ENCODE assay signal across 23 mouse cellular contexts in genomic region chr14:16758773-16759434, GRCm38 (mm10).
DNase-seq lines count a peak whose midpoint lies in the region; ATAC-seq and TF ChIP-seq lines count a peak whose summit lies in the region.
"Had no signal": no experiment of that assay in that cellular context is flagged by ENCODE, and none has a peak within 500 bp of the region (broad histone marks: within the 10 kb centered on the region; RNA-seq: fewer than 3 reads in every experiment).

No protein-coding gene starts in this region.

- H3K4me1 ChIP-seq in heart, embryonic 10.5 days: no peaks in the 10 kb centered on the region
- H3K4me1 ChIP-seq in heart, embryonic 12.5 days (replicated peaks): no peaks in the 10 kb centered on the region
- no peaks in the 10 kb centered on the region for H3K4me1 ChIP-seq in midbrain, embryonic 14.5 days (ENCODE audit: control insufficient read depth, insufficient read depth, low read length)
- no peaks in the 10 kb centered on the region for H3K4me1 ChIP-seq in midbrain, embryonic 11.5 days (ENCODE audit: control insufficient read depth, insufficient read depth, low read length)
- no peaks in the 10 kb centered on the region for H3K4me1 ChIP-seq in intestine, postnatal 0 days (replicated peaks; ENCODE audit: control insufficient read depth, insufficient read depth, low read length)
- H3K4me1 ChIP-seq: embryonic facial prominence, embryonic 15.5 days; forebrain, embryonic 10.5 days had no signal

- no peak overlapping the region for H3K4me3 ChIP-seq in heart, embryonic 10.5 days
- H3K4me3 ChIP-seq in heart, embryonic 12.5 days: no peak overlapping the region
- no peak overlapping the region for H3K4me3 ChIP-seq in midbrain, embryonic 14.5 days (replicated peaks; ENCODE audit: low read depth, low read length)
- no peak overlapping the region for H3K4me3 ChIP-seq in midbrain, embryonic 11.5 days (ENCODE audit: low read depth, low read length)
- H3K4me3 ChIP-seq in intestine, postnatal 0 days (ENCODE audit: low read depth, low read length): no peak overlapping the region
- H3K4me3 ChIP-seq: embryonic facial prominence, embryonic 15.5 days; erythroblast, embryonic 14.5 days; forebrain, embryonic 10.5 days; gastrocnemius, adult 2 months had no signal

- H3K27me3 ChIP-seq in heart, embryonic 10.5 days (ENCODE audit: insufficient read depth, poor library complexity, severe bottlenecking): no peaks in the 10 kb centered on the region
- no peaks in the 10 kb centered on the region for H3K27me3 ChIP-seq in heart, embryonic 12.5 days (replicated peaks)
- no peaks in the 10 kb centered on the region for H3K27me3 ChIP-seq in midbrain, embryonic 14.5 days (ENCODE audit: control insufficient read depth, insufficient read depth, low read length)
- no peaks in the 10 kb centered on the region for H3K27me3 ChIP-seq in midbrain, embryonic 11.5 days (ENCODE audit: control insufficient read depth, insufficient read depth, low read length)
- no peaks in the 10 kb centered on the region for H3K27me3 ChIP-seq in intestine, postnatal 0 days (replicated peaks; ENCODE audit: control insufficient read depth, insufficient read depth, low read length)
- H3K27me3 ChIP-seq: CH12.LX; embryonic facial prominence, embryonic 15.5 days; Patski had no signal

- DNase-seq in adrenal gland, adult 8-10 months: peak; percentile 4
- no peak for DNase-seq in adrenal gland, postnatal 14 days
- peak; percentile 62 for DNase-seq in heart, embryonic 10.5 days (ENCODE audit: low spot score)
- DNase-seq in midbrain, embryonic 14.5 days: peak; percentile 58
- no peak for DNase-seq in midbrain, embryonic 11.5 days (ENCODE audit: low spot score, missing footprints)
- DNase-seq: cerebellum, adult 18-20 months; cerebellum, postnatal 14 days; embryo, embryonic 11 days; gastrocnemius, adult 2 months; gastrocnemius, postnatal 25 days; heart, postnatal 10 days; heart, postnatal 4 days; kidney, adult 11 months had no signal

- H3K36me3 ChIP-seq in heart, embryonic 10.5 days: no peaks in the 10 kb centered on the region
- no peaks in the 10 kb centered on the region for H3K36me3 ChIP-seq in heart, embryonic 12.5 days
- H3K36me3 ChIP-seq in midbrain, embryonic 14.5 days (ENCODE audit: control insufficient read depth, insufficient read depth, low read length): no peaks in the 10 kb centered on the region
- no peaks in the 10 kb centered on the region for H3K36me3 ChIP-seq in midbrain, embryonic 11.5 days (ENCODE audit: control insufficient read depth, insufficient read depth, low read length)
- H3K36me3 ChIP-seq in intestine, postnatal 0 days (ENCODE audit: control insufficient read depth, insufficient read depth): no peaks in the 10 kb centered on the region
- H3K36me3 ChIP-seq: embryonic facial prominence, embryonic 15.5 days; forebrain, embryonic 10.5 days had no signal

- no peak overlapping the region for H3K27ac ChIP-seq in heart, embryonic 10.5 days
- no peak overlapping the region for H3K27ac ChIP-seq in heart, embryonic 12.5 days (ENCODE audit: poor library complexity, severe bottlenecking)
- no peak overlapping the region for H3K27ac ChIP-seq in midbrain, embryonic 14.5 days (replicated peaks; ENCODE audit: low read depth, low read length)
- H3K27ac ChIP-seq in midbrain, embryonic 11.5 days (ENCODE audit: low read depth, low read length): no peak overlapping the region
- no peak overlapping the region for H3K27ac ChIP-seq in intestine, postnatal 0 days (ENCODE audit: low read depth, low read length)
- H3K27ac ChIP-seq: embryonic facial prominence, embryonic 15.5 days; forebrain, embryonic 10.5 days; gastrocnemius, adult 2 months; hindbrain, embryonic 14.5 days had no signal

- H3K9ac ChIP-seq in heart, embryonic 12.5 days: no peak overlapping the region
- H3K9ac ChIP-seq in midbrain, embryonic 14.5 days (replicated peaks; ENCODE audit: low read length): no peak overlapping the region
- no peak overlapping the region for H3K9ac ChIP-seq in midbrain, embryonic 11.5 days (ENCODE audit: low read length)
- H3K9ac ChIP-seq in intestine, postnatal 0 days (ENCODE audit: low read depth, low read length): no peak overlapping the region
- H3K9ac ChIP-seq: embryonic facial prominence, embryonic 15.5 days; hindbrain, embryonic 14.5 days had no signal

- 66% methylated on average over 6 of the region's 6 CpGs for WGBS in heart, embryonic 10.5 days
- 59% methylated on average over 6 of the region's 6 CpGs for WGBS in heart, embryonic 12.5 days
- WGBS in midbrain, embryonic 14.5 days: 57% methylated on average over 6 of the region's 6 CpGs
- WGBS in midbrain, embryonic 11.5 days: 79% methylated on average over 6 of the region's 6 CpGs
- 72% methylated on average over 6 of the region's 6 CpGs for WGBS in intestine, postnatal 0 days

- H3K9me3 ChIP-seq in heart, embryonic 10.5 days: no peaks in the 10 kb centered on the region
- no peaks in the 10 kb centered on the region for H3K9me3 ChIP-seq in heart, embryonic 12.5 days (replicated peaks)
- H3K9me3 ChIP-seq in midbrain, embryonic 14.5 days (ENCODE audit: control insufficient read depth, low read length): no peaks in the 10 kb centered on the region
- no peaks in the 10 kb centered on the region for H3K9me3 ChIP-seq in midbrain, embryonic 11.5 days (ENCODE audit: control insufficient read depth, low read length)
- no peaks in the 10 kb centered on the region for H3K9me3 ChIP-seq in intestine, postnatal 0 days (ENCODE audit: control insufficient read depth)
- H3K9me3 ChIP-seq: embryonic facial prominence, embryonic 15.5 days; forebrain, embryonic 10.5 days had no signal

- no peak overlapping the region for H3K4me2 ChIP-seq in heart, embryonic 12.5 days
- H3K4me2 ChIP-seq in midbrain, embryonic 14.5 days (ENCODE audit: low read length): no peak overlapping the region
- H3K4me2 ChIP-seq in midbrain, embryonic 11.5 days: no peak overlapping the region
- no peak overlapping the region for H3K4me2 ChIP-seq in intestine, postnatal 0 days (replicated peaks; ENCODE audit: low read depth)
- H3K4me2 ChIP-seq: embryonic facial prominence, embryonic 15.5 days; hindbrain, embryonic 14.5 days had no signal

- ATAC-seq in heart, embryonic 12.5 days (ENCODE audit: insufficient number of reproducible peaks, low FRiP score): no peak
- ATAC-seq in midbrain, embryonic 14.5 days (ENCODE audit: low FRiP score, low TSS enrichment): no peak
- ATAC-seq in midbrain, embryonic 11.5 days (ENCODE audit: low FRiP score): no peak
- no peak for ATAC-seq in intestine, postnatal 0 days
- ATAC-seq: activated CD4-positive, CD25-positive, alpha-beta regulatory T cell, adult 4 months; inflammation-experienced regulatory T-cells, adult 6 months; Patski had no signal

- no peak for TF ChIP-seq CTCF in intestine, postnatal 0 days (IDR thresholded peaks at IDR 0.05; ENCODE audit: low read depth)

Comparison
In these comparisons a context has a peak if more than half of its experiments do, and no peak if none do; other contexts are left out.
1. DNase-seq: peak in adrenal gland, adult 8-10 months (single experiment), heart, embryonic 10.5 days (single experiment) and midbrain, embryonic 14.5 days (single experiment); none in adrenal gland, postnatal 14 days (single experiment) and midbrain, embryonic 11.5 days (single experiment).